9 mouse cellular contexts compared by ENCODE assay signal in genomic region chr6:45323505-45323904, GRCm38 (mm10).
DNase-seq lines count a peak whose midpoint lies in the region; ATAC-seq lines count a peak whose summit lies in the region.
"Had no signal": no experiment of that assay in that cellular context is flagged by ENCODE, and none has a peak within 500 bp of the region (broad histone marks: within the 10 kb centered on the region; RNA-seq: fewer than 3 reads in every experiment).

No protein-coding gene starts in this region.

- H3K9me3 ChIP-seq in neural tube, embryonic 11.5 days (ENCODE audit: control insufficient read depth, low read length): no peaks in the 10 kb centered on the region
- H3K9me3 ChIP-seq: megakaryocyte, embryonic 14.5 days had no signal

- no peak overlapping the region for H3K4me2 ChIP-seq in neural tube, embryonic 11.5 days (ENCODE audit: low read depth)

- H3K9ac ChIP-seq in neural tube, embryonic 11.5 days (ENCODE audit: low read length): no peak overlapping the region

- no peak overlapping the region for H3K4me3 ChIP-seq in neural tube, embryonic 11.5 days (ENCODE audit: low read depth, low read length)
- H3K4me3 ChIP-seq: megakaryocyte, embryonic 14.5 days had no signal

- DNase-seq in gastrocnemius, postnatal 14 days: peak; percentile 8
- DNase-seq in gastrocnemius, postnatal 25 days: no peak
- peak; percentile 30 for DNase-seq in retina, postnatal 1 day
- no peak for DNase-seq in retina, embryonic 14.5 days (ENCODE audit: low spot score)
- DNase-seq in cerebellum, postnatal 14 days: peak; percentile 73 to 84
- DNase-seq in layer of hippocampus, postnatal 25 days (ENCODE audit: extremely low spot score in 1 of 2, low spot score in 1 of 2): peak; percentile 24 to 88
- DNase-seq in neural tube, embryonic 11.5 days (ENCODE audit: low spot score): peak; percentile 42
- DNase-seq in urinary bladder, postnatal 36 days (ENCODE audit: low spot score in 2 of 2): peak; percentile 2 to 22

- 8% methylated on average over 2 of the region's 2 CpGs for WGBS in neural tube, embryonic 11.5 days

- no peaks in the 10 kb centered on the region for H3K36me3 ChIP-seq in neural tube, embryonic 11.5 days (ENCODE audit: control insufficient read depth, insufficient read depth, low read length)

- no peak for ATAC-seq in neural tube, embryonic 11.5 days (ENCODE audit: insufficient read depth, low FRiP score, low TSS enrichment)

- no peaks in the 10 kb centered on the region for H3K4me1 ChIP-seq in neural tube, embryonic 11.5 days (ENCODE audit: control insufficient read depth, insufficient read depth, low read length)
- H3K4me1 ChIP-seq: megakaryocyte, embryonic 14.5 days had no signal

- intact Hi-C loops in gastrocnemius, postnatal 14 days (cut with DNase I; ENCODE audit: low total_unique reads): loop anchor here (10.0 kb wide), 1 partner anchor 1641 kb away; no protein-coding TSS in a partner anchor

- H3K27ac ChIP-seq in neural tube, embryonic 11.5 days (ENCODE audit: low read depth, low read length): no peak overlapping the region

- no peaks in the 10 kb centered on the region for H3K27me3 ChIP-seq in neural tube, embryonic 11.5 days (ENCODE audit: control insufficient read depth, insufficient read depth, low read length)
- H3K27me3 ChIP-seq: megakaryocyte, embryonic 14.5 days had no signal

Comparison
In these comparisons a context has a peak if more than half of its experiments do, and no peak if none do; other contexts are left out.
1. DNase-seq: peak in gastrocnemius, postnatal 14 days (single experiment), retina, postnatal 1 day (single experiment), cerebellum, postnatal 14 days (2 of 2), layer of hippocampus, postnatal 25 days (2 of 2), neural tube, embryonic 11.5 days (single experiment) and urinary bladder, postnatal 36 days (2 of 2); none in gastrocnemius, postnatal 25 days (single experiment) and retina, embryonic 14.5 days (single experiment).